Mouse (Mus musculus): ENCODE data around the gene Zfp169. TPM values are rescaled to one million over a fixed set of nuclear protein-coding genes. Genes with fewer than 3 reads are reported as not detected.

Zfp169 gene
- 7.7 and 8.1 TPM in 2 replicates for polyA plus RNA-seq (2012; rRNA removed)

GRCm38 (mm10) chr13:48513003-48513929 lies at the start of gene Zfp169, which contains the start of gene A830005F24Rik:
Zfp169 (minus strand) TSS chr13:48513451.
A830005F24Rik (plus strand) TSS chr13:48513570.

Other genes starting within 250 kb of the Zfp169 start
- not detected in 2 replicates for gene A830005F24Rik, start 119 bp upstream of the Zfp169 start, polyA plus RNA-seq (2012; rRNA removed)
- 0.85 and 1.0 TPM in 2 replicates for gene Ptpdc1, start 112.2 kb upstream of the Zfp169 start, polyA plus RNA-seq (2012; rRNA removed)
- gene Barx1, start 149.5 kb upstream of the Zfp169 start, polyA plus RNA-seq (2012; rRNA removed) = 0.08 TPM in 1 of 2 replicates, not detected in the other